Mouse (Mus musculus) gastrocnemius, postnatal 14 days (tissue): ENCODE data around the gene Krt77. TPM values are rescaled to one million over a fixed set of nuclear protein-coding genes. Genes with fewer than 3 reads are reported as not detected.

ENCODE experiments used
- DNase-seq: peaks from one replicate; pipeline ENCODE4 v3.0.0; 2021; ENCODE audit warnings: mixed read lengths
- intact Hi-C: fragments of 180-260 bp; cut with DNase I; formaldehyde crosslinking; loops from one replicate; pipeline ENCODE4 v1.15.1; 2025; ENCODE audit warnings: low total_unique reads
- long read RNA-seq, 2 experiments: library from polyadenylated mRNA; stranded (forward); transcript quantifications; one replicate each; pipeline ENCODE4 v2.0.0; 2021
- total RNA-seq, 2 experiments: library from RNA; stranded (reverse); gene quantifications; 2 replicates each; pipeline ENCODE4 v1.2.3; 2021

Krt77 gene
- total RNA-seq, result not detected
- long read RNA-seq, experiment 1, result 0 reads
- long read RNA-seq, experiment 2, result 0 reads

DNA sequence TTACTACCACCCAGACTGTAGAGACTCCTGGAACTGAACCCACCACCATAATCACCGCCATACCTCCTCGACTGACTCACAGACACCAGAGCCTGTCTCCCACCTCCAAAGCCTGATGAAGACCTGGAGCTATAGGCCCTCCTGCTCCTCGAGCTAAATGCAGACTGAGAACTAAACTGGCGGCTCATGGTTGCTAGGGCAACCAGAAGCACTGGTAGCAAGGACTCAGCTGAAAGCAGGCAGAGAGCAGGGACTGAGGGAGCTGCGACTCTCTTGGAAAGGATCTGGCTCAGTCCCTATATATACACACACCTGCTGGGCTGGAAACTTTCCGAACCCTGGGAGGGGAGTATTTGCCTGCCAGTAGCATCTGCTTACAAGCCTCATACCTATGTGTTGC is at the start of gene Krt77:
TSS of gene Krt77 (minus strand) at position 275 of the 400 bp plus-strand sequence.
- intact Hi-C loops, result no loop called here

DNA sequence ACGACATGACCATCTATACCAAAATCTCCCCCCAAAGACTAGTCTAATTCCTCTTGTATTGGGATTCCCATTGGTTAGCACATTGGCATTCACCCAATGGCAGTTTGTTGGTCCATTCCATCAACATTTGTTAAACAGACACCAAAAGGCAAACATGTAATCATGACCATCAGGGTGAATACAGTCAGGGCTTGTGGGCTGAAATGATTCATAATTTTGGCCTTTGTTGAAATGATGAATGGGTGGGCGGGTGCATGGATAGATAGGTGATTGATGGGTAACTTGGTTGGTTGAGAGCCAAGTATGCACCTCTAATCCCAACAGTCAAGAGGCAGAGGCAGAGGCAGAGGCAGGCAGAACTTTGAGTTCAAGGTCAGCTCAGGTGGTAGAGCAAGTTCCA is 46.6 kb upstream of the Krt77 start:
- intact Hi-C loops, result no loop called here

More for the DNA sequence above, at the start of gene Krt77:
- DNase-seq, result no peak

DNA sequence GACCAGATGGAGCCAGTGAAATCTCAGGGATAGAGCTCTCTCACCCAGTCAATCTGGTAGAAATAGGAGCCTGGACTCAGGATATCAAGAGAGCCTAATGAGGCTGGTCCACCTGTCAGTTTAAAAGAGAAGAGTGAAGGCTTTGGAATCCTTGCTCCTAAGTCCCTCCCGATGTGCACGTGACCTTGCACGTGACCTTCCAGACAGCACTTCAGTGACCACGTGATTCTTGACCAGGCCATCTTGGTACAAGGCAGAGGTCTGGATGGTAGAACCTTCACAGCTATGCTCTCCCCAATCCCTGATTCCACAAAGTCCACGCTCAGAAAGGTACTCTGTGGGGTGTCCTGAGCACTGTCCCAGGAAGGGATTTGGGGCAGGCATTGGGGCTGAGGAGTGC is 35.3 kb upstream of the Krt77 start:
- intact Hi-C loops, result no loop called here

More for the DNA sequence above, 46.6 kb upstream of the Krt77 start:
- no peak for DNase-seq

DNA sequence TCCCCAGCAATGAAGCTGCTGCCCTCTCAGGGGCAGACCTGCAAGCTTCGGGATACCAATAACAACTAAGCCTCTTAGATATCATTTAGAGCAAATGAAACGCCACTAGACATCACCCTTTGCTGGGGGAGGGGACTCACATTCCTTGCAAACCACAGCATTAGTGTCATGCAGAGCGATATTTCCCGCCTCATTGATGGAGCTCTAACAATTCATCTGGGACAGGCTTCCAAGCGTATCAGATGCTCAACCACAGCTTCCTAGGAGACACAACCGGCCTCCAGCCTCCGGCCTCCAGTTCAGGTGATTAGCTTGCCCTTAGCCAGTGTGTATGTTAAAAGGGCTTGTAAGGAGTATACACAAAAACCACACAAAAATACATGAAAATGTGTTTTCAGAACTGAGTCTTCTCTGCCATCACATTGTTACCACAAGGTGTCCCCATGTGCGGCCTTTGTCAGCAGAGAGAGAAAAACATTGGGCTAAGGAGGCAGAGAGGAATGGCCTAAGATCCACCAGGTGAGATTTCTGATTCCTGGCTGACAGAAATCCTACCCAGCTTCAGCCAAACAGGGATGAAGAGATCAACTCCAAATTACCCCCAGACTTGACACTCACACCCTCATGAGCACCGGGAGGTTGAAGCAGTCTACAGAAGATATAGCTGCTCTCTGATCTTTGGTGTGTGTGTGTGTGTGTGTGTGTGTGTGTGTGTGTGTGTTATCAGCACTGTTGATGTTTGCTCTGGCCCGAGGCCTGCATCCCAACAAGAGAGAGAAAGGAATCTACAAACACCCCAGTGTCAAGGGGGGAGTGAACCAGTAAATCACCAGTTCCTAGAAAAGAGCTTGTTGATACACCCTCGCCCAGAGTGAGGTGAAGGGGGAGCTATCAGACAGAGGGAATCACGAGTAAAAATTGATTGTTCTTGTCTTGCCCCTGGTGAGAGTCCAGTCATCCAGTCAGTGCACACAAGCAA is 33.0 kb upstream of the Krt77 start:
- no peak for DNase-seq
- intact Hi-C loops, result no loop called here

More for the DNA sequence above, 35.3 kb upstream of the Krt77 start:
- no peak for DNase-seq

DNA sequence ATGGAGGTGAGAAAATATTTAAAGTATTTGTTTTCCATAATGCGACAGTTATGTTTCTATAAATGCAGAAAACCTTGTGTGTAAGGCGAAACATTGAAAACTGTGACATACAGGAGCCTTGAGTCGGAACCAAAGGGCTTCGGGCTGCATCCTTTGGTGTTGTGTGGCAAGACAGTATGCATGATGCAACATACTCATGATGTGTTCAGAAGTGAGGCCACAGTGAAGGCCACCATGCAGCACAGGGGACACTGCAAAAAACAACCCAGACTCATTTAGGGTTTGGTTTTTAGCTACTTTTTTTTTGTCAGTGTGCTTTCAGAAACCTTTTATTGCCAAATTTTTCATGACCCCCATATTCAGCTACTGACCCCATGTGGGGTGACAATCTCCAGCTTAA is 25.7 kb upstream of the Krt77 start:
- intact Hi-C loops, result no loop called here
- no peak for DNase-seq

DNA sequence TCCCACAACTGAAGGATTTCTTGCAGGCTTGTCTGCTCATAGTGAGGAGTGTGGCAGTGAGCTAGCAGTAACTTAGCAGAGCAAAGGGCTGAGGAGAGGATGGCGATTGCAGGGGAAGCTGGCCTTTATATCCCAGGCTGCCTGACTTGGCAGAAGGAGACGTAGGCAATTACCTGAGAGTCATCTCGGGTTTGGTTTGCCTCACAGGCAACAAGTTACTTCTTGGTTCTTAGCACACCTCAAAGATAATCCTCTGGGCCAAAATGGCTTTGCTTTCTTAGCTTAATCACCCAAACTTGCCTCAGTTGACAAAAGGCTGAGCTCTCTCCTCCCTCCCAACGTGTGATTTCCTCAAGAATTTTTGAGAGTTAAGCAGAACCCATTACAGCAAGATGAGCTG is 23.3 kb upstream of the Krt77 start, which contains the start of gene Krt76:
TSS of gene Krt76 (minus strand) at position 101 of the 400 bp plus-strand sequence.
- DNase-seq, result no peak
- intact Hi-C loops, result no loop called here

DNA sequence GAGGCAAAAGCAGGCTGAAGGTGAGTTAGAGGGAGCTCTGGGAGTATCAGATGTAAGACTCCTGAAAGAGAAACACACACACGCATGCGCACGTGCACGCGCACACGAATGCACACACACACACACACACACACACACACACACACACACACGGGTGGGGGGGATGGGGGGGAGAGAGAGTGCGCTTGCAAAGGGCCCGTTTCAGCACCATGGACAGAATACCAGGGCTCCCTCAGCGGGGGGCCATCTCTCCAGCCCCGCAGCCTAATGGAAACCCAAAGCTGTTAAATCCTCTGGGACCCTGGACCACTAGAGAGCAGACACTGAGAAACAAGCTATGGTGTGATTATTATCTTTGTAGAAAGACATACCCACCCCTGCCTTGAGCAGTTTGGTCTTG is 10.3 kb upstream of the Krt77 start:
- no peak for DNase-seq
- intact Hi-C loops, result no loop called here

DNA sequence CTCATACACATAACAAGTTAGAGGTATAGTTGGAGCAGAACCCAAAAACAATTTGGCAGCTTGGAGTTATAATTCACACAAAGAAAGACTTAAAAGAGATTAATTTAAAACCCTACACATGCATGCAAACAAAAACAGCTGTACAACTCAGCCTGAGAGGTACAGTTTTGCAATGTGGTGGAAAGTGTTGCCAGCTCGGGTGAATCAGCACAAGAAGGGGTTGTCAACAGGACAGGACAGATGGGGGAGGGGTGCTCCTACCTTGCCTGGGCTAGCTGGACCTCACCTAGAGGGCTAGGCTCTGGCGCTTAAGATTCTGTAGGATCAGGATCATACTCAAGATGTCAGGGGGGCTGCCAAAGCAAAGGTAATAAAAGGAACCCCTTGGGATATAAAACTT is 8.5 kb upstream of the Krt77 start:
- intact Hi-C loops, result no loop called here
- DNase-seq, result no peak

DNA sequence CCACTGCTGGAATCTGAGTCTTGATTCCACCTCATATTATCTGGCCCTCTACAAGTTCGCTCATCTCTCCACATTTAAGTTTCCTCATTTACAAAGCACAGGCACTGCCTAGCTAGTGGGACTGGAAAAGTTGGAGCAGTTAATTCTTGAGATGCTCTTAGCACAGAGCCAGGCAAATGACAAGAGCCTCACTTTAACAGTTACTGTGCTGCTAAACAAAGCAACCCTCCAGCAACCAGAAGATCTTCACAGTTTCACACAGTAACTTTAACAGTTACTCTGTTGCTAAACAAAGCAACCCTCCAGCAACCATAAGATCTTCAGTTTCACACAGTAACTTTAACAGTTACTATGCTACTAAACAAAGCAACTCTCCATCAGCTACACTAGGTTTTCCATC is 4.9 kb upstream of the Krt77 start:
- intact Hi-C loops, result no loop called here
- DNase-seq, result no peak

DNA sequence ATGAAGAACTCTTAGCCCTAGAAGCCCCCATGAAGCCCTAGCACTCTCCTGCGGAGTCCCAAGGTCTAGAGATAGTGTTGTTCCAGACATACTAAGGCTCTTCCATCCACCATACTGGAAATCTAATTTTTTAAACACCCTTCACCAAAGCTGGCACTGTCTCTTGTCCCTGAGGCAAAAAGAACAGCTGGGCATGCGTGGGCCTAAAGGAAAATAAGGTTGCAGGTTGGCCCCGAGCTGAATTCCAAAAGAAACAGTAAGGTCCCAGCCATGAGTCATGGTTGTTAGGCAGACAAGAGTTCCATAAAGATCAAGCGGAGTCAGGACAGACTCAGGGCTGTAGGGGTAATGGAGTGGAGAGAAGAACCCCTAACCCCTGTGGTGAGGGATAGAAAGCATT is 3.7 kb upstream of the Krt77 start:
- no peak for DNase-seq
- intact Hi-C loops, result no loop called here

DNA sequence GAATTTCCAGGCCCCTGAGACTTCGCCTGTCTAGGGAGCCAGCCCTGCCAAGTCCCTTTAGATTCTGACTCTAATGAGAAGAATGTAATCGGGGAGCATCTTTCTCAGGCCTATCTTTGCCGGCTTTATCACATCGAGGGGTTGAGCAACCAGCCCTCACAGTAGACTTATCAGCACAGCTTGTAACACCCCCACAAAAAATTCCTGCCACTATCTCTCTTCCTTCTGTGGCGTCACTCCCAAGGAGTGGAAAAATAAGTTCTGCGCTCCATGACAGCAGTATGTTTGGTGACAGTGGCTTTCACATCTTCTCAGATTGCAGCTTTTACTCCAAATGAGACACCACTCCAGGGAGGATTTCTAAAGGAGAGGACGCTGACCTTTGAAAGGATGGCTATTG is 2.8 kb downstream of the Krt77 start:
- intact Hi-C loops, result no loop called here

DNA sequence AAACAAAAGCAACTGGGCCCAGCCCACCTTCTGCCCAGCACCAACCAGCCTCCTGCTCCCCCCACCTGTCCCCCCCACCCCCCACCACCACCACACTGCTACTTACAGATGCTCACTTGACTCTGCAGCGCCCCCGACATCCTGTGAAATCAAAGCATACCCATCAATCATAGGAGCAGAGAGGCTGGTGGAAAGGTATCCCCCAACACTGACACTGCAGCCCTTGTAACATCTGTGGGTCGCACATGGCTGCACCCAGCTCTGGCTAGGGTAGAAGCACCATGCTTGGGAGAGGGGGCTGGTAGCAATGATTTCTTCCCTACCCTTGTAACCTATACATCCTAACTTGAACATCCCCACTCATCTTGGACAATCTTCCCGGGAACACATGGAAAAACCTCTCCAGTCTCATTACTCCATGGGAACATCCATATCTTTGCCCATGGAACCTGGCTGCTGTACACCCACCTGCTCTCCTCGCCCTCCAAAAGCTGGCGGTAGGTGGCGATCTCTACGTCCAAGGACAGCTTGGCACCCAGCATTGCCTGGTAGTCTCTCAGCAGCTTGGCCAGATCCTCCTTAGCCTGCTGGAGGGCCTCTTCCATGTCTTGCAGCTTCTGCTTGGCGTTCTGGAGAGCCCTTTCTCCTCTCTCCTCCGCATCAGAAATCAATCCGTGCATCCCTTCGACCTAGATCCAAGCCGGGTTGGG is 8.9 kb downstream of the Krt77 start:
- intact Hi-C loops, result no loop called here
- no peak for DNase-seq

More for the DNA sequence above, 2.8 kb downstream of the Krt77 start:
- DNase-seq, result no peak

DNA sequence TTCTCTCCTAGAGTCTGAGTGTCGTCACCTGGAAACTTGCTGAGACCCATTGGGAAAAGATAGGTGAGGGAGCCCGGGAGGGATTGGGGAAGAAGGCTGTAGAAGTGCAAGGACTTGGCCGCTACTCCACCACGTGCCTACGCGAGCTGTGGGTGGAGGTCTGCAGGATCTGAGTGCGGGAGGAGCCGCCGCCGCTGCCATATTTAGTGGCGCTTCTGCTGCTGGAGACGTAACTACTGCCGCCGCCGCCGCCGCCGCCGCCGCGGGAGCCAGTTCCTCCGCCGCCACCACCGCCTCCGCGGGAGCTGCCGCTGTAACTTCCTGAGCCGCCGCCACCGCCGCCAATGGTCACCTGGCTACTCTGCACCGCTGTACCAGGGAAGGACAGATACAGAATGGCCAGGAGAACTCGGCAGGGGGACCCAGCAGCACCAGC is 9.8 kb downstream of the Krt77 start:
- DNase-seq, result peak; percentile 9
- intact Hi-C loops, result no loop called here

DNA sequence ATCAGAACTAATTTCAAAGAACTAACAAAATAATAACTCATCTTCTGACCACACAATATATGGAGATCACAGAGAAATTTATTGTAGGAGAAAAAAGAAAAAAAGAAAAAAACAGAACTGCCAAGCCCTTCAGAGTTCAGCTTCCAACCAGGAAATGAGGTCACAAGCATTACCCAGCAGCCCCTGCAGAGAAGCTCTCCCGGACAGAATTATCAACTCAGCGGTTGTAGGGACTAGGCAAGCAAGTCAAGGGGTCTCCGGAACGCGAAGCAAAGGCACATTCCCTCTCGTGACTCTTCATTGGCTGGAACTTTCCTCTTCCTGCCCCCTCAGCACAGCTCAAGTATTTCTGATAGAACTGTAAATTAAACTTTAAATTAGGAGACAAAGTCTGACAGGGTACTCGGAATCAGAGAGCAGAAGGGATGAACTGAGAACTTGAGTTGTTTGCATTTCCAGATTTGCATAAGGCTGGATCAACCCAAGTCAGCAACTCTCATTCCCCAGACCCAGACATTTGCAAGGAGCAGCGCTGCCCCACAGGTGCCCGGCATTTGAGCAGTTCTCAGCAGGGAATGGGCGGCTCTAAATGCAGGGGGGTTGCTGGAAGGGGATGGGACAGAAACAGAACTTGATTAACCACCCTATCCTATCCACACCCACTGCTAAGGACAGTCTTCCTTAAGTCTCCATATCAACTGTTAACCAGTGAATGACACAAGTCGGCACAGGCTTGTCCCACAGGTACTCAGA is 10.7 kb downstream of the Krt77 start:
- intact Hi-C loops, result no loop called here
- no peak for DNase-seq

DNA sequence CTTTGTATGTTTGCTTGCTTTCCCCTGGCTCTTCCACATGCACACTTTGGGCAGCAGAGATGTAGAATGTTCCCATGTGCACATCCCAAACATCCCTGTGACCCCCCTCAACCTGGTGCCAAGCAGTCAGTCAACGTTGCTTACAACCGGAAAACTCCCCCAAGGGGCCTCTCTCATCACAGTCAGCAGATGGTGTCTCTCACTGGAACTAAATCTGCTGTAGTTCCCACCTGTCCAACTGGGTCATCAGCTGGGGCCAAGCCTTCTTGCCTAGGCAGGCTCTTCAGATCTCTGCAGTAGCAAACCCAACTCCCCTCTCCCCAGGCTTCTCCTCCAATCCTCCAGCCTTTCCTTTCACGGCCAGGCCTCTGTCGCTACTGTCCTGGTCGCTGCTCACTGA is 12.8 kb downstream of the Krt77 start:
- intact Hi-C loops, result no loop called here
- DNase-seq, result no peak

DNA sequence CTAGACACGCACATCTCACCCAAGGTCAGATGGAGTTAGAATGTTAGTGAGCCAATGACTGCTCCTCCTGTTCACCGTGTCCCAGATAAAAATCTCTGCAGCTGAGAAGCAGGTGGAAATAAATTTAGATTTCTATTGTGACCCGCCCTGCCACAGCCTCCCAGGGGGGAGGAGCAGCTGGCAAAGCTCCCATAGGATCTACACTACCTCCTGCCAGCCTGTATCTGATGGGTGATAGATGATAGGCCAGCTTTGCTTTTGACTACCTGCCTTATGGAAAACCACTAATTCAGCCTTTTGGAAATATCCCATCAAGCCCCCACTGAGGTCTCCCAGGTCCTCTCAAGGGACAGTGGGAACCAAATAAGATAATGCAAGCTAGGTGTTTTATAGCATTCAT is 13.8 kb downstream of the Krt77 start:
- DNase-seq, result no peak
- intact Hi-C loops, result no loop called here

DNA sequence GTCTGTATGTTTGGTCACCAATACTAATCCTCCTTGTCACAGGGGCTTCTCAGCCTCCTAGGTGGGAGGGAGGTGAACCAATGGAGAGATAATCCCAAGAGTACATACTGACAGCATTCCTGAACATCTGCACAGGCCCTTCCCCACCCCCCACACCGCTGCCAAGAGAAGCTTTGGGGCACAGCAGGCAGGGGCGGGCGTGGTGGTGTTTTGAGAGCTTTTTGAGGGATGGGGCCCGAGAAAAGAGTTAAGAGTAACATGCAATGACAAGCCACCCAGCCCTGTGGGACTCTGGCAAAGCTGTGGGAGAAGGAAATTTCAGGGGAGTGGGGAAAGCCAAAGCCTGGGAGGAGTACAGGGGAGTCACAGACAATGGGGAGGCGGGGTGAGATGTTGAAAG is 15.2 kb downstream of the Krt77 start:
- no peak for DNase-seq
- intact Hi-C loops, result no loop called here

DNA sequence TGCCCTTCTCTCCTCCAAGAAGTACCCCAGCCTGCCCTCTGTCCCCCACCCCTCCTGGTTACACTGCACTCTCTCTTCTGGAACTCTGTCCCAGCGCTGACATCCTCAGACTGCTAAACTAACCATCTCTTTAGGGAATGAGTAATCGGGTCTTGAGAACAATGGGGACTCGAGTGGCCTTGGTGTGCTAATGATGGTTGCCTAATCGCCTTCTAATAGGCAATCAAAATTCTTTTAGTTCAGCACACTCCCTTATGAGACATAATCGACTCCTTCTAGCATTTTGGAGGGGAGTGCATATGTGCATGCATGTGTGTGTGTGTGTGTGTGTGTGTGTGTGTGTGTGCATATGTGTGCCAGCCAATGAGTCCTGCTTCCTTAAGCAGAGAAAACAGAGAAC is 16.9 kb downstream of the Krt77 start:
- no peak for DNase-seq
- intact Hi-C loops, result no loop called here

DNA sequence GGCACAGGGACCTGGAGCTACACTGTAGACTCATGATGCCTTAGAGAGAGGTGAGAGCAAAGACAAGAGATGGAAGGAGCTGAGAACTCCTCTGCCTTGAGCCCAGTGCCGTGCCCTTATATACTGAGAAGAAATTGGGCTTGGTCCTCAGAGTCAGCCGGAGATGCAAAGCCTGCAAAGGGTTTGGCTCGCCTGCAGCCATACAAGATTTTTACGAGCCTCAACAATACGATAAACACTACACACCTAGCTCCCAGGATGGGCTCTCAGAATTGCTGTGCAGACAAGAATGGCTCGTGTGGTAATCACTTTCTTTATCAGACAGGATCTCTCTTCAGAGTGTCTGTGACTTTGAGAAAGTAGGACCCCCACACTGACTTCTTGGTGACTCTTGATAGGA is 18.8 kb downstream of the Krt77 start, which contains the start of gene Krt1:
TSS of gene Krt1 (minus strand) at position 101 of the 400 bp plus-strand sequence.
- intact Hi-C loops, result no loop called here
- no peak for DNase-seq

DNA sequence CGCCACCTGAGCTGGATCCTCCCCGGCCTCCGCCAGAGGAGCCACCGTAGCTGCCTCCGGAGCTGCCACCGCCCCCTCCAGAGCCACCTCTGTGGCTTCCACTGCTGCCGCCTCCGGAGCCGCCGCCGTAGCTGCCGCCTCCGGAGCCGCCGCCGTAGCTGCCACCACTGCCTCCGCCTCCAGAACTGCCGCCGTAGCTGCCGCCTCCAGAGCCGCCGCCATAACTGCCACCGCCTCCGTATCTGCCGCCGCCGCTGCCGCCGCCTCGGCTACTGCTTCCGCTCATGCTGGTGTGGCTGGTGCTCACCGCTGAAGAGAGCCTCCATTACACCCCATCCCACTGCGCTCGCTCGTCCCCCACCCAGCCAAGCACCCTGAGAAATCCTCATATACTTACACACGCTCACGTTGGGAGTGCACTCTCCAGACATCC is 23.5 kb downstream of the Krt77 start:
- DNase-seq, result no peak

More for the DNA sequence above, 23.5 kb downstream of the Krt77 start:
- intact Hi-C loops, result no loop called here
